Mouse (Mus musculus) layer of hippocampus, adult 2 months (tissue): ENCODE data around the gene Yipf2. TPM values are rescaled to one million over a fixed set of nuclear protein-coding genes. Genes with fewer than 3 reads are reported as not detected.

Source experiments
- DNase-seq, 2 experiments: peaks; one replicate each; pipeline ENCODE4 v3.0.0; 2022; ENCODE audit warnings: low spot score in 2 of 2
- H3K27ac ChIP-seq: fragments of 200-600 bp; 2 replicates; pipeline ENCODE4 v1.8.1; 2022
- H3K4me3 ChIP-seq: fragments of 200-600 bp; 2 replicates; pipeline ENCODE4 v1.8.1; 2022; ENCODE audit warnings: mild to moderate bottlenecking
- CTCF ChIP-seq: fragments of 200-600 bp; conservative IDR thresholded peaks from 2 replicates; pipeline ENCODE4 v1.8.1; 2022; ENCODE audit warnings: antibody characterized with exemption, mild to moderate bottlenecking, moderate library complexity
- total RNA-seq, 2 experiments: library from RNA; stranded (reverse); gene quantifications; 2 replicates each; pipeline ENCODE4 v1.2.3; 2021

Gene Yipf2
- total RNA-seq, 2 experiments from 2014 or later: 18.6 to 19.8 TPM

GRCm38 (mm10) chr9:21566538-21566937, 26.1 kb downstream of the Yipf2 start:
- TF ChIP-seq CTCF: no peak
- H3K27ac ChIP-seq: peak overlapping the region; percentile 46; the same call in 1 of the 2 replicates
- no peak for DNase-seq

GRCm38 (mm10) chr9:21565004-21565586, 27.5 kb downstream of the Yipf2 start:
- TF ChIP-seq CTCF: no peak
- DNase-seq: no peak
- H3K27ac ChIP-seq: no peak overlapping the region
- no peak overlapping the region for H3K4me3 ChIP-seq

More at GRCm38 (mm10) chr9:21566538-21566937, 26.1 kb downstream of the Yipf2 start:
- no peak overlapping the region for H3K4me3 ChIP-seq

GRCm38 (mm10) chr9:21564420-21564819, 28.2 kb downstream of the Yipf2 start:
- DNase-seq: no peak
- no peak for TF ChIP-seq CTCF
- Histone ChIP-seq H3K4me3 (no peak overlapping the region), H3K27ac (no peak overlapping the region)

GRCm38 (mm10) chr9:21559151-21559550, 33.5 kb downstream of the Yipf2 start:
- Histone ChIP-seq H3K27ac (no peak overlapping the region), H3K4me3 (no peak overlapping the region)
- DNase-seq: no peak
- no peak for TF ChIP-seq CTCF

GRCm38 (mm10) chr9:21558366-21558765, 34.3 kb downstream of the Yipf2 start:
- DNase-seq: no peak
- Histone ChIP-seq H3K4me3 (no peak overlapping the region), H3K27ac (no peak overlapping the region)
- TF ChIP-seq CTCF: no peak

- no peak overlapping the region for H3K27ac ChIP-seq
- no peak overlapping the region for H3K4me3 ChIP-seq
- TF ChIP-seq CTCF: no peak
- no peak for DNase-seq
These were observed 35.1 kb downstream of the Yipf2 start for GRCm38 (mm10) chr9:21557556-21557955.

GRCm38 (mm10) chr9:21556996-21557395, 35.6 kb downstream of the Yipf2 start:
- DNase-seq: no peak
- H3K4me3 ChIP-seq: no peak overlapping the region
- H3K27ac ChIP-seq: no peak overlapping the region
- TF ChIP-seq CTCF: no peak

- peak; percentile 40; the same call in 1 of the 2 replicates for TF ChIP-seq CTCF
- no peak for DNase-seq
- Histone ChIP-seq H3K27ac (no peak overlapping the region), H3K4me3 (no peak overlapping the region)
These were observed 37.4 kb downstream of the Yipf2 start for GRCm38 (mm10) chr9:21555198-21555742.

- Histone ChIP-seq H3K27ac (no peak overlapping the region), H3K4me3 (no peak overlapping the region)
- no peak for TF ChIP-seq CTCF
- DNase-seq: no peak
These were observed 38.9 kb downstream of the Yipf2 start for GRCm38 (mm10) chr9:21553607-21554273.

- Histone ChIP-seq H3K4me3 (no peak overlapping the region), H3K27ac (peak overlapping the region; percentile 28)
- no peak for DNase-seq
- no peak for TF ChIP-seq CTCF
These were observed 41.6 kb downstream of the Yipf2 start for GRCm38 (mm10) chr9:21551049-21551448.

GRCm38 (mm10) chr9:21547075-21547941, 45.3 kb downstream of the Yipf2 start:
- H3K27ac ChIP-seq: peak overlapping the region; percentile 97
- peak in 1 of 2 experiments; percentile 30 for DNase-seq
- peak overlapping the region; percentile 74 for H3K4me3 ChIP-seq
- TF ChIP-seq CTCF: no peak; the same call in 1 of the 2 replicates

GRCm38 (mm10) chr9:21546789-21547074, 45.9 kb downstream of the Yipf2 start, which contains the start of gene Carm1:
Gene Carm1 (plus strand): TSS chr9:21546894.
- Histone ChIP-seq H3K27ac (peak within 1 kb of the TSS; percentile 97), H3K4me3 (peak within 1 kb of the TSS; percentile 74)
- peak; percentile 63; the same call in 1 of the 2 replicates for TF ChIP-seq CTCF
- no peak for DNase-seq
